Mouse (Mus musculus): ENCODE data around the gene Ptpn7. TPM values are rescaled to one million over a fixed set of nuclear protein-coding genes. Genes with fewer than 3 reads are reported as not detected.
"Not testable (repeated sequence)": the region's sequence is repeated elsewhere in the genome, so short reads cannot be mapped to it uniquely, and the experiment has no call there.

Gene Ptpn7
- polyA plus RNA-seq, 1 experiment from 2014 or later = 5.0 TPM

DNA sequence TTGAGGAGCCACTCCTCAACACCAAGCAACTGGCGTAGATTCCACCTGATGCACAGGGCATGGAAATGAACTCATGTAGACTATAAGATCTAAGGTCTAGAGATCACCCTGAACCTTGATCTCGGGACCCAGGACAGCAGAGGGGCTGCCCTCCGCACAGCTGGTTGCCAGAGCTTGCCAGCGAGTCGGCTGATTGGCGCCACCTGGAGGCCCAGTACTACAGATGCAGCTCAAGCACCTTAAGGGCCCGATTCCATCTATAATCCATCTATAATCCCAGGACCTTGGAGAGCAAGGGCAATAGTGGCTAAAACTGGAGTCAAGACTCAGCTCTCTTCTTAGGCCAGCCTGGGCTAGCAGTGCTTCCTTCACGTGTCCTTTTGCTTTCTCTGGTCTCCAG lies 26.5 kb upstream of the Ptpn7 start:
- no peaks in the 10 kb centered on the region for H3K9me3 ChIP-seq
- H3K4me1 ChIP-seq = peaks cover 17% of the 10 kb centered on the region
- peak overlapping the region; percentile 59 for H3K4me3 ChIP-seq
- H3K27me3 ChIP-seq (ENCODE audit: insufficient read depth, poor library complexity, severe bottlenecking) = peaks cover 95% of the 10 kb centered on the region
- H3K27ac ChIP-seq = no peak overlapping the region
- WGBS = 2% methylated on average over 8 of the region's 8 CpGs
- DNase-seq (ENCODE audit: low spot score) = no peak
- no peaks in the 10 kb centered on the region for H3K36me3 ChIP-seq

DNA sequence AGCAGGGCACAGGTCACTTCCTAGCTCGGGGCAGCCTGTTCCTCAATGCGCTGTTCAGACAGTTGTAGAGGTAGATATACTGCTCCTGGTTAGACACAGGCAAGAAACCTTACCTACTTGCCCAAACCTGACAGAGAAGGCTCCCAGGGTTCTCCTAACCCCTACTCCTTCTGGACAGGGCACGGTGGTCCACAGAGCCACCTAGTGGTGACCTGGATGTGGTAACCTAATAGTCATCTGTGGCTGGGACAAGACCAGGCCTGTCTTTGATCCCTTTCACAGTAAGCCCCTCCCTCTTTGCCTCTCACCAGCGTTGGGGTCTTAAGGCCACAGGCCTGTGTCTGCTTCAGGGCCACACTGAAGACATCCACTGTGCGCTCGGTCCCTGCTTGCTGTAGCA lies 23.9 kb upstream of the Ptpn7 start:
- WGBS = 35% methylated on average over 6 of the region's 6 CpGs
- Histone ChIP-seq H3K36me3 (no peaks in the 10 kb centered on the region), H3K4me1 (peaks cover 17% of the 10 kb centered on the region), H3K27ac (no peak overlapping the region), H3K9me3 (no peaks in the 10 kb centered on the region), H3K4me3 (no peak overlapping the region), H3K27me3 (ENCODE audit: insufficient read depth, poor library complexity, severe bottlenecking) (peaks cover 80% of the 10 kb centered on the region)
- no peak for DNase-seq (ENCODE audit: low spot score)

DNA sequence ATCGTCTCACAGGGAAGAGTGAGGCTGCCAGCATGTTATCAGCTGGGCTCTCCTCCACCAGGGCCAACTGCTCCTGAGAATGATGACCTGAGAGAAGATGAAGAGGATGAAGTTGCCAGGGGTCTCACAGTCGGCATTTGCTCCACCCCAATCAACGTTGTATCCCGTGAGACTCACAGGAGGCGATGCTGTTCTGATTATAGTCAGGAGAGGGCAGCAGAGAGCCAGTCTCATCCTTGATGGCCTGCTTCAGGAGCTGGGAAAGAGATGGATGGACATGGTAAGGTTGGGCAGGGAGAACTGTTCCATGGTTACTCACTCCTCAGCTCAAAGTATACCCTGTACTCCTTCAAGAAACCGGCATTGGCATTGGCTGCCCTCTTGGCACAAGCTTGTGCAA lies 22.4 kb upstream of the Ptpn7 start:
- 20% methylated on average over 6 of the region's 6 CpGs for WGBS
- H3K27ac ChIP-seq = no peak overlapping the region
- no peaks in the 10 kb centered on the region for H3K36me3 ChIP-seq
- no peak for DNase-seq (ENCODE audit: low spot score)
- H3K9me3 ChIP-seq = no peaks in the 10 kb centered on the region
- no peak overlapping the region for H3K4me3 ChIP-seq
- H3K27me3 ChIP-seq (ENCODE audit: insufficient read depth, poor library complexity, severe bottlenecking) = peaks cover 75% of the 10 kb centered on the region
- peaks cover 8% of the 10 kb centered on the region for H3K4me1 ChIP-seq

DNA sequence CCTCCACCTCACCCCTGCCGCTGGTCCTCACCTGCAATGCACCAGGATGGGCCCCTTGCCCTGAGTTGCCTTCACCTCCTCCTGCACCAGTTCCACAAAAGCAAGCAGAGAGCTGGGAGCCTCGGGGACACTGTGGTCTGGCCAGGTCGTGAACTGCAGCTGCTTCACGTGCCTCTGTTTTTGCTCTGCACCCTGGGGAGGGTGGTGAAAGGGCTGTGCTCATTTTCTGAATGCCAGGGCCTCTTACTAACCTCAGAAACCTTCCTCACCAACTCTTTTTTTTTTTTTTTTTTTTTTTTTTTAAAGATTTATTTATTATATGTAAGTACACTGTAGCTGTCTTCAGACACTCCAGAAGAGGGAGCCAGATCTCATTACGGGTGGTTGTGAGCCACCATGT lies 21.2 kb upstream of the Ptpn7 start:
- H3K27ac ChIP-seq; H3K9me3 ChIP-seq; H3K4me3 ChIP-seq; H3K4me1 ChIP-seq; DNase-seq (ENCODE audit: low spot score); H3K36me3 ChIP-seq: not testable (repeated sequence)
- WGBS = 58% methylated on average over 5 of the region's 5 CpGs
- peaks cover 66% of the 10 kb centered on the region for H3K27me3 ChIP-seq (ENCODE audit: insufficient read depth, poor library complexity, severe bottlenecking)

DNA sequence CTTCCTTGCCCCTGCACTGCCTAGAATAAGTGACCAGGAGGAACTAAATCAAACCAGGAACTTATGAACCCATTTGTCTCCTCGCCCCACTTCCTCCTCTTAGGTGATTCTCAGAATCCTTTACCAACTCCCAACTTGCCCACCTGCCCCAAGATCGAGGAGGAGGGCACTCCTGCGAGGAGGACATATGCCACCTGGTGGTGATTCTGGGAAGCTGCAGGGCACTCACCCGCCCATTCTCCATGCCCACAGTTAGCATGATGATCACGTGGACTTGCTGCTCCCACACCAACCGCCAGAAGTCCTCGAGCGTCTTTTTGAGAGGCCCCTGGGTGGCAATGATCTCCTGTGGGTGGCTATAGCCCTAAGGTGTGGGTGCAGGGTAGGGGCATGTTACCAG lies 19.8 kb upstream of the Ptpn7 start:
- DNase-seq (ENCODE audit: low spot score) = no peak

DNA sequence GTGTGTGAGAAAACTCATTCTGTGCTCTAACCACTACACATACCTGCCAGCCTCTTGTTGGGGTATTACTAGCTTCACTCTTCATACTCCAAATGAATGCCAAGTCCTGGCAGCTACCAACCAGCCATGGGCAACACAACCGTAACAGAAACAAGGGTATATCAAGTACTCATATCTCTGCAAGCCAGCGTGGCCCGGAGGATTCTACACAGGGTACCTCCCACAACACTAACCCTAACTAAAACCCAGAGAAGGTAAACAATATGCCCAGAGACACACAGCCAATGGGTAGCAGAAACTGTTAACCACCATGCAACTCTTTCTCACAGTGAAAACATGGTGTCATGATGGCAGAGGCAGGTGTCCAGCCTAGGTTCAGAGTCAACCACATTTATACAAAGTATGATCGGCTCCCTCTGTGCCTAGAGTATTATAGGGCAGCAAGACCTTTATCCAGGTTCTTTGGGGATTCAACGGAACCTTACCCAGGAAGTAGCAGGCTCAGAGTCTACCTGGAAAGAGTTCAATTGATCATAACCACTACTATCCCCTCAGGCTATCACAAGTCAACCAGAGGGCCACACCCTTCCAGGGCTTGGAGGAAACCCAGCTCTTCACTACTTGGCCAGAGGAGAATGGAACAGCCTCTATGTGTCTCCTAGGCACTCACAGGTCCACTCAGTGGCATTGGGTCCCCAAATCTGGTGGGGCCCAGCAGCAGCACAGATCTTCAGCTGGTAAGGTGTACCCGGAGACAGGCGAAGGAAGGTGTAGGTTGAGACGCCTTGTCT lies 7.7 kb upstream of the Ptpn7 start:
- Histone ChIP-seq H3K27me3 (ENCODE audit: insufficient read depth, poor library complexity, severe bottlenecking) (peaks cover 89% of the 10 kb centered on the region), H3K9me3 (no peaks in the 10 kb centered on the region), H3K36me3 (no peaks in the 10 kb centered on the region), H3K4me1 (peaks cover 20% of the 10 kb centered on the region), H3K4me3 (no peak overlapping the region), H3K27ac (no peak overlapping the region)
- WGBS = 85% methylated on average over 8 of the region's 8 CpGs
- no peak for DNase-seq (ENCODE audit: low spot score)

More for the DNA sequence above, 19.8 kb upstream of the Ptpn7 start:
- no peak overlapping the region for H3K4me3 ChIP-seq
- H3K27ac ChIP-seq = no peak overlapping the region
- WGBS = 9% methylated on average over 8 of the region's 8 CpGs
- no peaks in the 10 kb centered on the region for H3K36me3 ChIP-seq
- no peaks in the 10 kb centered on the region for H3K9me3 ChIP-seq
- peaks cover 57% of the 10 kb centered on the region for H3K27me3 ChIP-seq (ENCODE audit: insufficient read depth, poor library complexity, severe bottlenecking)
- peaks cover 4% of the 10 kb centered on the region; the same call in 1 of the 2 replicates for H3K4me1 ChIP-seq

DNA sequence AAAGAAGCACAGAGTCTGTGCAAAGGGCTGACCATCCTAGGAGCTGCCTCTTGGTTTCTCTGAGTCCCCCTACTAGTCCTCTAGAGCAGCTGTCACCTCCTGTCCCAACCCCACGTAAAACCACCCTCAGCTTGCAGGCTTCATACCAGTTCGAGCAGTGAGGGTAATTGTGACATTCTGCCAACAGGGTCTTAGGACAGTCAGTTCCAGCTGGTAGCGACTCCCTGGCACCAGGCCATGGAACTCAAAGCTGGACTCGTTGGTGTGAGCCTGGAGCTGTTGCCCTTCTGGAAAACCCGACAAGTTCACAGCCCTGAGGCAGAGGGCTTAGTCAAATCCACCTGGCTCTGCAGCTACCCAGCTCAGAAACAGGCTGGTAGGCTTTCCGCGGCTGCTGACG lies 6.5 kb upstream of the Ptpn7 start:
- Histone ChIP-seq H3K9me3 (no peaks in the 10 kb centered on the region), H3K4me1 (peaks cover 24% of the 10 kb centered on the region), H3K27me3 (ENCODE audit: insufficient read depth, poor library complexity, severe bottlenecking) (peaks cover 84% of the 10 kb centered on the region), H3K4me3 (no peak overlapping the region), H3K27ac (no peak overlapping the region), H3K36me3 (no peaks in the 10 kb centered on the region)
- no peak for DNase-seq (ENCODE audit: low spot score)
- 69% methylated on average over 8 of the region's 8 CpGs for WGBS

DNA sequence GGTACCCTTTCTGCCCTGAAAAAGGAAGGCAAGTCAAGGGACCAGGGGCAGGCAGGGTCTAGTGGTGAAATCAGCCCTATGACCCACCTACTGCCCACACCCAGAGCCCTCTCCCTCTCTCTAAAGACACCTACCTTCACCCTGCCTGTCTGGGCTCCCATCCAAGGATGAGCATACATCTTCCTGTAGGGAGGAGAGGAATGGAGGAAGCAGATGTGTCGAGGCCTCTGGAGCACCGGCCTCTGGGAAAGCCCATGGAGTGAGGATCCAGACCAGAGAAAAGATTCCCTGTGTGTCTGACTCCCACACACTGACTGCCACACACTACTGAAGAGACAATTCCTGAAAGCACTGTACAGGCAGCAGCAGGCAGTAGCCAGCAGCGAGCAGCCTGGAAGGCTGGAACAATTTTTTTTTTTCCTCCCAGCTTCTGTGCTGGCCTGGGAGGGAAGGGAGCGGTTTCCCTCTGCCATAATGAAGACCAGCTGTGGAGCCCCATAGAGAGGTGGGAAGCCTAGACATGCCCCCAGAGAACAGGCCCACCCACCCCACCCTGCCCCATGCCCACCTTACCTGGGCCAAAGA lies 6.0 kb upstream of the Ptpn7 start:
- 52% methylated on average over 4 of the region's 4 CpGs for WGBS
- Histone ChIP-seq H3K36me3 (no peaks in the 10 kb centered on the region), H3K4me1 (peaks cover 29% of the 10 kb centered on the region), H3K4me3 (no peak overlapping the region), H3K9me3 (no peaks in the 10 kb centered on the region), H3K27me3 (ENCODE audit: insufficient read depth, poor library complexity, severe bottlenecking) (peaks cover 84% of the 10 kb centered on the region), H3K27ac (no peak overlapping the region)
- DNase-seq (ENCODE audit: low spot score) = no peak

DNA sequence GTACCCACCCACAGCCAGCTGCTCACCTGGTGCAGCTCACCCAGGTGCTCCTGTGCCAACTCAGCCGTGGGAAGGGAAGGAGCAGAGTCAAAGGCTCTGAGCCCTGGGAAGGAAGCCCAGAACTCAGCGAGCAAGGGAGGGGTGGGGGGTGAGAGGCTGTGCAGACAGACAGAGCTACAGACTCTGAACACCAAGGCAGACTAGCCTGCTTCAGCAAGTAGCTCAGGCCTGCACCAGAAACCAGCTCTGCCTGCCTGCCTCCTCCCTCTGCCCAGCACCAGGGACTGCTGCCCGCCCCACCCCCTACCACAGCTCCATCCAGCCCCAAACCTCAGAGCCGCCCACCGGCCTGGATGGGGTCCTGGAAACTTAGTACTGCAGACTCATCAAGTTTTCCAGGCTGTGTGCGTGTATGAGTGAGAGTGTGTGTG lies 4.5 kb upstream of the Ptpn7 start:
- H3K4me1 ChIP-seq = peaks cover 43% of the 10 kb centered on the region
- peaks cover 81% of the 10 kb centered on the region for H3K27me3 ChIP-seq (ENCODE audit: insufficient read depth, poor library complexity, severe bottlenecking)
- WGBS = 52% methylated on average over 6 of the region's 6 CpGs
- no peaks in the 10 kb centered on the region for H3K9me3 ChIP-seq
- peak overlapping the region; percentile 30; the same call in 1 of the 2 replicates for H3K27ac ChIP-seq
- H3K36me3 ChIP-seq = no peaks in the 10 kb centered on the region
- no peak for DNase-seq (ENCODE audit: low spot score)
- no peak overlapping the region for H3K4me3 ChIP-seq

DNA sequence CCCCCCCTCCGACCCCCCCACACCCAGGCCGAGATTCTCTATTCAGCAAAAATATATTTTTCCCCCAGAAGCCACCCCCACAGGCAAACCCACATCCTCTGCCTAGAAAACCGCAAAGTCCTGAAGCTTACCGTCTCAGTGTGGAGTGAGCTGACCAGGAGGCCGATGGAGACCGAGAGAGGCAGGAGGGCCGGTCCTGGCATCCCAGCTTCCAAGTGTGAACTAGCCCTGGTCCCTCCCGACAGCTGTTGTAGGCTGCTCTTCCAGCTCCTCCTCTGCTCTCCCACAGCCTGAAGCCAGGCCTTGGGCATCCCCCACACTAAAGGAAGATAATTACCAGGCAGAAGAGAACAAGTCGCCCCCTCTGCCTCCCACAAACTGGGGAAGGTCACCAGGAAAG lies 3.5 kb upstream of the Ptpn7 start:
- WGBS = 25% methylated on average over 9 of the region's 9 CpGs
- Histone ChIP-seq H3K9me3 (no peaks in the 10 kb centered on the region), H3K36me3 (no peaks in the 10 kb centered on the region), H3K4me3 (no peak overlapping the region), H3K27me3 (ENCODE audit: insufficient read depth, poor library complexity, severe bottlenecking) (peaks cover 86% of the 10 kb centered on the region), H3K27ac (no peak overlapping the region), H3K4me1 (peaks cover 45% of the 10 kb centered on the region)
- DNase-seq (ENCODE audit: low spot score) = no peak

DNA sequence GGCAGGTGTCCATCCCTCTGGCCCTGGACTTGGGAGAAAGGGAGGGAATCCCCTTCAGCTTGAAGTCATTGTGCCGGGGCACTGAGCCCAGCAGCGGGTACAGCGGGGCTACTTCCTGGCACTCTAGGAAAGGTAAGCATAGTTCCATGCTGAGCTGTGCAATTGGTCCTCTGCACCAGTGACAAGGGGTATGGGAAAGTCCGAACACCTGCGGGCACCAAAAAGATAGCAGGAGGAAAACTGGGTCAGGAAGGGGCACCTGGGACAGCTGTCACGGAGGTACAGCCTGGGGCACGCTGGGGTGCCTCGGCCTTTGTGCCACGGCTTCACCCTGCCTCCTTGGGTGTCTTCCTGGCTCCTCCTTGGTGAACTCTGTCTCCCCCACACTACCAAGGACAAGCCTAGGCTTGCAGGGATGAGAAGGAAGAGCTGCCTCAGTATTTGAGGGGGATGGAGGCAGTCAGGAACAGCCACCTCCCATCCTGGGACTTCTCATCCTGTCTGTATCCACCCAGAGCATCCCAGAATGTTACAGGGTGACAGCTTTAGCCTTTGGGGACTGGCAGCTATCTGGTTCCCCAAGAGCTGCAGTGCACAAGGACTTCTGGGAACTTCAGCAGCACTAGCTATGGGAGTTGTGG lies 2.8 kb upstream of the Ptpn7 start:
- Histone ChIP-seq H3K27me3 (ENCODE audit: insufficient read depth, poor library complexity, severe bottlenecking) (peaks cover 89% of the 10 kb centered on the region), H3K4me3 (no peak overlapping the region), H3K9me3 (no peaks in the 10 kb centered on the region), H3K36me3 (no peaks in the 10 kb centered on the region), H3K27ac (no peak overlapping the region), H3K4me1 (peaks cover 51% of the 10 kb centered on the region)
- 72% methylated on average over 9 of the region's 9 CpGs for WGBS
- DNase-seq (ENCODE audit: low spot score) = no peak

DNA sequence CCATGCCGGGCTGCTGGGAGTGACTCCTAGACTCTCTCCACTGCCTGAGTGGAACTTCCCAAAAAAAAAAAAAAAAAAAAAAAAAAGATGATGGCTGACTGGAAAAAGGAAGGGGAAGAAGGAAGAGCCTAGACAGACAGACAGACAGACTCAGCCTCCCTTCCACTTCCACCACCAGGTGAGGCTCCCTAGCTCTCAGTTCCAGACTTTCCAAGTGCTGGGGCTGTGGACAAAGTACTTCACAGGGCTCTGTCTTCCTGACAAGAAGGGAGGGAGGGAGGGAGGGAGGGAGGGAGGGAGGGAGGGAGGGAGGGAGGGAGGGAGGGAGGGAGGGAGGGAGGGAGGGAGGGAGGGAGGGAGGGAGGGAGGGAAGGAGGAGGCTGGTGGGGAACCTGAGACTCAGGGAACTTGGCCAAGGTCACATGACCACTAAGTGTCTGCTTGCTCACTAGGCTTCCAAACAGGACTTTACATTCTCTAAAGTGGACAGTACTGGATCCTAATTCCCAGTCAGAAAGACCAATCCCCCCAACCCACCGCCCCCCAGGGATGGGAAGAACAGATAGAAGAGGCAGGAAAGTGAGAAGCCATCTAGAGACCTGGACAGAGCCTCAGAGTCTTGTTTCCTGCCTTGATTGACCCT lies 2.0 kb upstream of the Ptpn7 start:
- DNase-seq (ENCODE audit: low spot score) = no peak
- WGBS = 58% methylated on average over 2 of the region's 2 CpGs
- Histone ChIP-seq H3K4me3 (no peak overlapping the region), H3K27ac (no peak overlapping the region), H3K36me3 (no peaks in the 10 kb centered on the region), H3K27me3 (ENCODE audit: insufficient read depth, poor library complexity, severe bottlenecking) (peaks cover 89% of the 10 kb centered on the region), H3K9me3 (no peaks in the 10 kb centered on the region), H3K4me1 (peaks cover 51% of the 10 kb centered on the region)

DNA sequence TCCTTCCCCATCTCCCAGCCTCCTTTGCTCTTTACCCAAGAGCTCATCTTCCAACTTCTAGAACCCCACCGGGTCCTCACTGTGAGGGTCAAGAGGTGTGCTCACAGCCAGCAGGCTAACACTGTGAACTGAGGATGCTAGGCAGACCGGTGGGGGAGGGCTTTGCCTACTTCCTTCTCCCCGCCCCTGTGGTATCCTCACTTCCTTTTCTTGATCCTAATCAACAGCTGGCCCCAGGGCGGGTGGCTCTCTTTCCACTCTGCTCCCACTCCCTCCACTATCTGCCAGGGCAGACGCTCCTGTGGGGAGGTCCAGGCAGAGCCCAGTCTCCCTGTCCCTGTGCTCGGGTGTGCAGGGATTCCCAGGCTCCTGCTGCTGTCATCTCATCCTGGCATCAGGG lies 1.5 kb upstream of the Ptpn7 start:
- no peaks in the 10 kb centered on the region for H3K9me3 ChIP-seq
- H3K4me1 ChIP-seq = peaks cover 50% of the 10 kb centered on the region
- 17% methylated on average over 6 of the region's 6 CpGs for WGBS
- no peak for DNase-seq (ENCODE audit: low spot score)
- H3K36me3 ChIP-seq = no peaks in the 10 kb centered on the region
- H3K27ac ChIP-seq = 0 out of 2 replicates have a peak overlapping the region, but pooled peaks have one; percentile 53
- H3K4me3 ChIP-seq = no peak overlapping the region
- peaks cover 84% of the 10 kb centered on the region for H3K27me3 ChIP-seq (ENCODE audit: insufficient read depth, poor library complexity, severe bottlenecking)
